Mouse (Mus musculus) kidney, embryonic 14.5 days (tissue): ENCODE measurements around the gene Asb6. TPM values are rescaled to one million over a fixed set of nuclear protein-coding genes. Genes with fewer than 3 reads are reported as not detected.

ENCODE experiments used
- ATAC-seq: fragments of 200-750 bp; cut with Nextera tagmentation; 2 replicates; pipeline ENCODE4 v1.8.0; 2017; ENCODE audit warnings: moderate number of reproducible peaks, mild to moderate bottlenecking, moderate TSS enrichment, moderate library complexity; ENCODE audit not compliant: low FRiP score, low TSS enrichment
- H3K27ac ChIP-seq: fragments of 300-500 bp; sonication (generic); 2 replicates; pipeline ENCODE4 v1.5.1; 2014; ENCODE audit warnings: low read depth, mild to moderate bottlenecking, low read length, moderate library complexity, mixed read lengths
- H3K27me3 ChIP-seq: fragments of 300-500 bp; sonication (generic); 2 replicates; pipeline ENCODE4 v1.6.1; 2014; ENCODE audit warnings: mild to moderate bottlenecking, low read length; ENCODE audit not compliant: control insufficient read depth, insufficient read depth
- H3K36me3 ChIP-seq: fragments of 300-500 bp; sonication (generic); 2 replicates; pipeline ENCODE4 v1.6.1; 2014; ENCODE audit warnings: low read length, mixed read lengths; ENCODE audit not compliant: control insufficient read depth, insufficient read depth
- H3K4me1 ChIP-seq: fragments of 300-500 bp; sonication (generic); 2 replicates; pipeline ENCODE4 v1.6.1; 2014; ENCODE audit warnings: low read length, mixed read lengths; ENCODE audit not compliant: control insufficient read depth, insufficient read depth
- H3K4me2 ChIP-seq: fragments of 300-500 bp; sonication (generic); replicated peaks from 2 replicates; pipeline ENCODE4 v1.6.1; 2014; ENCODE audit warnings: low read depth, mild to moderate bottlenecking, low read length
- H3K4me3 ChIP-seq: fragments of 300-500 bp; sonication (generic); 2 replicates; pipeline ENCODE4 v1.5.1; 2014; ENCODE audit warnings: mild to moderate bottlenecking, low read length
- H3K9ac ChIP-seq: fragments of 300-500 bp; sonication (generic); 2 replicates; pipeline ENCODE4 v1.6.1; 2014; ENCODE audit warnings: low read depth, mild to moderate bottlenecking, low read length, moderate library complexity
- H3K9me3 ChIP-seq: fragments of 300-500 bp; sonication (generic); 2 replicates; pipeline ENCODE4 v1.6.1; 2016; ENCODE audit warnings: low read length; ENCODE audit not compliant: control insufficient read depth
- WGBS: fragments of 180-500 bp; shearing (Covaris S2); extraction: QIAGEN DNeasy Blood & Tissue Kit; methylation state at CpG from one replicate; pipeline ENCODE4 v1.1.7; 2014; 5-methylcytosine and 5-hydroxymethylcytosine counted together
- polyA plus RNA-seq: library from polyadenylated mRNA; unstranded; fragments of >200 nt; fragmentation: Nextera tagmentation; extraction: Ambion mirVana; gene quantifications from 2 replicates; pipeline ENCODE4 v1.2.1, GENCODE M21; 2014

Asb6 gene
- 29.7 and 33.3 TPM in 2 replicates for polyA plus RNA-seq

- Histone ChIP-seq H3K4me1 (peaks cover 18% of the 10 kb centered on the region), H3K27ac (no peak within 1 kb of the TSS), H3K27me3 (no peaks in the 10 kb centered on the region), H3K9ac (no peak within 1 kb of the TSS), H3K9me3 (no peaks in the 10 kb centered on the region), H3K4me3 (no peak within 1 kb of the TSS), H3K4me2 (no peak within 1 kb of the TSS), H3K36me3 (peaks cover 11% of the 10 kb centered on the region)
- 18% methylated on average over 4 of the region's 4 CpGs for WGBS
- ATAC-seq = no peak
Observed at GRCm38 (mm10) chr2:30830283-30830795, at the start of gene Asb6. Gene Asb6 (minus strand): TSS chr2:30830333.

GRCm38 (mm10) chr2:30879481-30879880 lies 49.3 kb upstream of the Asb6 start:
- no peak for ATAC-seq
- no peak overlapping the region for H3K4me2 ChIP-seq
- no peaks in the 10 kb centered on the region for H3K36me3 ChIP-seq
- no peaks in the 10 kb centered on the region for H3K27me3 ChIP-seq
- no peak overlapping the region for H3K4me3 ChIP-seq
- H3K27ac ChIP-seq = no peak overlapping the region
- no peaks in the 10 kb centered on the region for H3K9me3 ChIP-seq
- WGBS = 89% methylated on average over 15 of the region's 15 CpGs
- no peak overlapping the region for H3K9ac ChIP-seq
- peaks cover 18% of the 10 kb centered on the region for H3K4me1 ChIP-seq

- H3K27ac ChIP-seq = peak overlapping the region; percentile 7; the same call in 1 of the 2 replicates
- no peak overlapping the region for H3K4me2 ChIP-seq
- H3K4me1 ChIP-seq = peaks cover 18% of the 10 kb centered on the region
- WGBS = 47% methylated on average over 11 of the region's 11 CpGs
- no peak overlapping the region for H3K4me3 ChIP-seq
- no peaks in the 10 kb centered on the region for H3K36me3 ChIP-seq
- H3K27me3 ChIP-seq = no peaks in the 10 kb centered on the region
- ATAC-seq = peak; percentile 46; the same call in 1 of the 2 replicates
- no peaks in the 10 kb centered on the region for H3K9me3 ChIP-seq
- no peak overlapping the region for H3K9ac ChIP-seq
Observed at GRCm38 (mm10) chr2:30875621-30876432, 45.7 kb upstream of the Asb6 start.

GRCm38 (mm10) chr2:30875096-30875495 lies 45.0 kb upstream of the Asb6 start:
- no peaks in the 10 kb centered on the region for H3K9me3 ChIP-seq
- 72% methylated on average over 7 of the region's 7 CpGs for WGBS
- no peak overlapping the region for H3K4me3 ChIP-seq
- H3K4me1 ChIP-seq = peaks cover 18% of the 10 kb centered on the region
- ATAC-seq = no peak
- H3K27ac ChIP-seq = no peak overlapping the region
- no peaks in the 10 kb centered on the region for H3K27me3 ChIP-seq
- no peak overlapping the region for H3K9ac ChIP-seq
- no peaks in the 10 kb centered on the region for H3K36me3 ChIP-seq
- no peak overlapping the region for H3K4me2 ChIP-seq

- Histone ChIP-seq H3K4me1 (peaks cover 18% of the 10 kb centered on the region), H3K4me2 (no peak overlapping the region), H3K4me3 (no peak overlapping the region), H3K9ac (no peak overlapping the region), H3K27ac (no peak overlapping the region), H3K9me3 (no peaks in the 10 kb centered on the region), H3K36me3 (no peaks in the 10 kb centered on the region), H3K27me3 (no peaks in the 10 kb centered on the region)
- 50% methylated on average over 10 of the region's 10 CpGs for WGBS
- no peak for ATAC-seq
Observed at GRCm38 (mm10) chr2:30874445-30874844, 44.3 kb upstream of the Asb6 start.

- WGBS = 75% methylated on average over 6 of the region's 6 CpGs
- Histone ChIP-seq H3K4me2 (no peak overlapping the region), H3K4me3 (no peak overlapping the region), H3K9ac (no peak overlapping the region), H3K27me3 (no peaks in the 10 kb centered on the region), H3K36me3 (no peaks in the 10 kb centered on the region), H3K27ac (no peak overlapping the region), H3K9me3 (no peaks in the 10 kb centered on the region), H3K4me1 (peaks cover 18% of the 10 kb centered on the region)
- ATAC-seq = no peak
Observed at GRCm38 (mm10) chr2:30872669-30873068, 42.5 kb upstream of the Asb6 start.

- Histone ChIP-seq H3K27me3 (no peaks in the 10 kb centered on the region), H3K9ac (no peak overlapping the region), H3K9me3 (no peaks in the 10 kb centered on the region), H3K36me3 (no peaks in the 10 kb centered on the region), H3K4me1 (peaks cover 11% of the 10 kb centered on the region), H3K4me3 (no peak overlapping the region), H3K4me2 (no peak overlapping the region), H3K27ac (no peak overlapping the region)
- no peak for ATAC-seq
- WGBS = 79% methylated on average over 8 of the region's 8 CpGs
Observed at GRCm38 (mm10) chr2:30870863-30871262, 40.7 kb upstream of the Asb6 start.

GRCm38 (mm10) chr2:30865426-30865825 lies 35.3 kb upstream of the Asb6 start:
- Histone ChIP-seq H3K27me3 (no peaks in the 10 kb centered on the region), H3K4me2 (peak overlapping the region; percentile 55), H3K27ac (no peak overlapping the region), H3K4me1 (peaks cover 19% of the 10 kb centered on the region), H3K9me3 (no peaks in the 10 kb centered on the region), H3K9ac (no peak overlapping the region), H3K36me3 (no peaks in the 10 kb centered on the region), H3K4me3 (peak overlapping the region; percentile 27; the same call in 1 of the 2 replicates)
- 0 out of 2 replicates have a peak, but pooled peaks have one; percentile 2 for ATAC-seq
- WGBS = 48% methylated on average over 3 of the region's 3 CpGs

GRCm38 (mm10) chr2:30864968-30865381 lies 34.8 kb upstream of the Asb6 start:
- peak overlapping the region; percentile 43; the same call in 1 of the 2 replicates for H3K9ac ChIP-seq
- no peaks in the 10 kb centered on the region for H3K36me3 ChIP-seq
- no peaks in the 10 kb centered on the region for H3K9me3 ChIP-seq
- H3K4me3 ChIP-seq = peak overlapping the region; percentile 27
- 1% methylated on average over 29 of the region's 35 CpGs for WGBS
- no peaks in the 10 kb centered on the region for H3K27me3 ChIP-seq
- ATAC-seq = peak; percentile 61
- no peak overlapping the region for H3K27ac ChIP-seq
- H3K4me2 ChIP-seq = peak overlapping the region; percentile 55
- H3K4me1 ChIP-seq = peaks cover 19% of the 10 kb centered on the region
